Comparison of ENCODE assay signal across 13 mouse cellular contexts in the genomic region with DNA sequence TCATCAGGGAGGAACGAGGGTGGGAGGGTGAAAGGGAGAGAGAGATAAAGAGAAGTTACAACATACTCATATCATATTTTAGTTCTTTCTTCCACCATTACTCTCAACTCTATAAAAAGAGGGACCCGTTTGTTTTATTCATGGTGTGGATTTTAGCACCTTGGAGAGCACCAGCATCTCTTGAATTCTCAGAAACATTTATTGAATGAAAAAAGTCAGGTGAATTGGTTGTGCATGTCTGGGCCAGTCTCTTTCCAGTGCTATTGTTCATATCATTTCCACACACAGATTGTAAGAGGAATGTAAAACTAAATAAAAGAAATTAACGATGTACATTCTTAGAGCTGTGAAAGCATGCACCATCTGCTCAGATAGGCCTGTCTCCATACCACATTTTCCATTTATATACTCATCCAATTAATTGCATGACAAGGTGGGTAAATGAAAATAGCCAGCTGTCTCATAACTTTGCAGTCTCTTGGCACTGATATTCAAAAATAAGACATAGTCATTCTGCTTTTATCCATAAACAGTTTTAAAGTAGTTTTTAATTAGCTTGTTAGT.
A peak's percentile ranks its signal among the peaks of the same experiment; 100 is the strongest.
DNase-seq lines count a peak whose midpoint lies in the region; ATAC-seq lines count a peak whose summit lies in the region.
"Had no signal": no experiment of that assay in that cellular context is flagged by ENCODE, and none has a peak within 500 bp of the region (broad histone marks: within the 10 kb centered on the region; RNA-seq: fewer than 3 reads in every experiment).

No protein-coding gene starts in this region.

- no peaks in the 10 kb centered on the region for H3K4me1 ChIP-seq in midbrain, embryonic 11.5 days (ENCODE audit: control insufficient read depth, insufficient read depth, low read length)
- H3K4me1 ChIP-seq: liver, embryonic 12.5 days; neural tube, embryonic 15.5 days had no signal

- ATAC-seq in midbrain, embryonic 11.5 days (ENCODE audit: low FRiP score), result no peak
- ATAC-seq: liver, embryonic 12.5 days had no signal

- no peak overlapping the region for H3K27ac ChIP-seq in midbrain, embryonic 11.5 days (ENCODE audit: low read depth, low read length)
- H3K27ac ChIP-seq: liver, embryonic 12.5 days; neural tube, embryonic 15.5 days had no signal

- WGBS in midbrain, embryonic 11.5 days, result 64% methylated on average over 3 of the region's 3 CpGs

- H3K9ac ChIP-seq in midbrain, embryonic 11.5 days (ENCODE audit: low read length), result no peak overlapping the region
- H3K9ac ChIP-seq: liver, embryonic 12.5 days; neural tube, embryonic 15.5 days had no signal

- H3K9me3 ChIP-seq in midbrain, embryonic 11.5 days (ENCODE audit: control insufficient read depth, low read length), result no peaks in the 10 kb centered on the region
- H3K9me3 ChIP-seq: liver, embryonic 12.5 days; neural tube, embryonic 15.5 days had no signal

- DNase-seq in layer of hippocampus, adult 9-11 months, result peak; percentile 23
- no peak for DNase-seq in layer of hippocampus, postnatal 36 days
- DNase-seq in Muller cell, postnatal 12 days (ENCODE audit: inconsistent ontology term), result peak; percentile 79
- DNase-seq in adipocyte (ENCODE audit: low spot score), result peak; percentile 34
- peak; percentile 17 for DNase-seq in forelimb bud, embryonic 11.5 days (ENCODE audit: low read depth, low spot score)
- DNase-seq in spleen, postnatal 10 days (ENCODE audit: low spot score in 2 of 2), result no peak
- DNase-seq in midbrain, embryonic 11.5 days (ENCODE audit: low spot score, missing footprints), result no peak
- DNase-seq: cerebellum, postnatal 36 days; heart, adult 11 months; kidney, adult 2 months; lung, postnatal 4 days had no signal

- no peak overlapping the region for H3K4me3 ChIP-seq in midbrain, embryonic 11.5 days (ENCODE audit: low read depth, low read length)
- H3K4me3 ChIP-seq: liver, embryonic 12.5 days; neural tube, embryonic 15.5 days had no signal

- no peak overlapping the region for H3K4me2 ChIP-seq in midbrain, embryonic 11.5 days
- H3K4me2 ChIP-seq: liver, embryonic 12.5 days; neural tube, embryonic 15.5 days had no signal

- no peaks in the 10 kb centered on the region for H3K36me3 ChIP-seq in midbrain, embryonic 11.5 days (ENCODE audit: control insufficient read depth, insufficient read depth, low read length)
- H3K36me3 ChIP-seq: liver, embryonic 12.5 days; neural tube, embryonic 15.5 days had no signal

- no peaks in the 10 kb centered on the region for H3K27me3 ChIP-seq in midbrain, embryonic 11.5 days (ENCODE audit: control insufficient read depth, insufficient read depth, low read length)
- H3K27me3 ChIP-seq: liver, embryonic 12.5 days; neural tube, embryonic 15.5 days had no signal

Comparison
In these comparisons a context has a peak if more than half of its experiments do, and no peak if none do; other contexts are left out.
1. DNase-seq: peak in layer of hippocampus, adult 9-11 months (single experiment), Muller cell, postnatal 12 days (single experiment), adipocyte (single experiment) and forelimb bud, embryonic 11.5 days (single experiment); none in layer of hippocampus, postnatal 36 days (0 of 2), spleen, postnatal 10 days (0 of 2) and midbrain, embryonic 11.5 days (single experiment).